Mouse (Mus musculus) liver, embryonic 11.5 days (tissue): ENCODE results near the gene Hoxc4. TPM values are rescaled to one million over a fixed set of nuclear protein-coding genes. Genes with fewer than 3 reads are reported as not detected.
A peak's percentile ranks its signal among the peaks of the same experiment; 100 is the strongest.

Source experiments
- ATAC-seq: fragments of 200-750 bp; cut with Nextera tagmentation; replicated peaks from 2 replicates; pipeline ENCODE4 v1.8.0; 2017; ENCODE audit warnings: moderate number of reproducible peaks, mild to moderate bottlenecking, moderate TSS enrichment, moderate library complexity; ENCODE audit not compliant: low FRiP score
- DNase-seq: peaks from one replicate; pipeline ENCODE4 v3.0.0-alpha.2; 2017; ENCODE audit warnings: low spot score
- H3K27ac ChIP-seq: fragments of 300-500 bp; sonication (generic); 2 replicates; pipeline ENCODE4 v1.5.1; 2014; ENCODE audit warnings: mild to moderate bottlenecking, low read depth, low read length, control low read depth
- H3K27me3 ChIP-seq: fragments of 300-500 bp; sonication (generic); replicated peaks from 2 replicates; pipeline ENCODE4 v1.6.1; 2014; ENCODE audit warnings: low read length, mixed read lengths; ENCODE audit not compliant: control insufficient read depth, insufficient read depth
- H3K36me3 ChIP-seq: fragments of 300-500 bp; sonication (generic); 2 replicates; pipeline ENCODE4 v1.6.1; 2014; ENCODE audit warnings: mild to moderate bottlenecking, low read length, moderate library complexity, mixed read lengths; ENCODE audit not compliant: control insufficient read depth, insufficient read depth
- H3K4me1 ChIP-seq: fragments of 300-500 bp; sonication (generic); replicated peaks from 2 replicates; pipeline ENCODE4 v1.6.1; 2014; ENCODE audit warnings: low read length, mixed read lengths; ENCODE audit not compliant: control insufficient read depth, insufficient read depth
- H3K4me2 ChIP-seq: fragments of 300-500 bp; sonication (generic); 2 replicates; pipeline ENCODE4 v1.6.1; 2014; ENCODE audit warnings: mild to moderate bottlenecking, control low read depth, moderate library complexity
- H3K4me3 ChIP-seq: fragments of 300-500 bp; sonication (generic); 2 replicates; pipeline ENCODE4 v1.5.1; 2014; ENCODE audit warnings: low read depth, low read length, control low read depth
- H3K9ac ChIP-seq: fragments of 300-500 bp; sonication (generic); 2 replicates; pipeline ENCODE4 v1.6.1; 2014; ENCODE audit warnings: low read depth, low read length, control low read depth
- H3K9me3 ChIP-seq: fragments of 300-500 bp; sonication (generic); 2 replicates; pipeline ENCODE4 v1.6.1; 2016; ENCODE audit warnings: low read length, inconsistent platforms, mixed read lengths; ENCODE audit not compliant: control insufficient read depth
- WGBS: fragments of 180-500 bp; shearing (Covaris S2); extraction: QIAGEN DNeasy Blood & Tissue Kit; methylation state at CpG from one replicate; pipeline ENCODE4 v1.1.7; 2014; 5-methylcytosine and 5-hydroxymethylcytosine counted together
- polyA plus RNA-seq: library from polyadenylated mRNA; unstranded; fragments of >200 nt; fragmentation: Nextera tagmentation; extraction: Ambion mirVana; gene quantifications from 2 replicates; pipeline ENCODE4 v1.2.1, GENCODE M21; 2014

Hoxc4 gene
- polyA plus RNA-seq, 1 experiment from 2014 or later: 6.2 TPM

DNA sequence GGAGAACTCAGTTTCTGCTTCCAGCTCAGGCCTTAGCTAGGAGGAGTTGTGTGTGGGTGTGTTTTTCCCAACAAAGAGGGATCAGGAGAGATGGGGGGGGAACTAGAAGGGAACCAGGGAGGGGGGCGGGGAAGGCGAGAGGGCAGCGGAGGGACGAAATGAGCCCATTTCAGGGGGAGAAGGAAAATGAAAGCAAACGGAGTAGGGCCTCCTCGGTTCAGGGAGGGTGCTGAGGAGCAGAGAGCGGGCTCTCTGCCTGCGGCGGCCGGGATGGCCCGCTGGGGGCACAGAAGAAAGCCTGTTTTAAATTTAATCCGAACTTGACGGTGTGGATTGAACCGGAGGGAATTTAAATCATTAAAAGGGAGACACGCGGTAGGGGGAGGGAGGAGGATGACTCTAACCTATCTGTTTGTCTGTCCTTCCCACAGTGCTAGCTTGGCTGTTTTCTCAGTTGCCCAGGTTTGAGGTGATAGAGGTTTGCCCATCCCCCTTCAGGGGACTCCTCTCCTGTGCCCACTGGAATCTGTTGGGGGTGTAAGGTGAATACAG lies 41.2 kb upstream of the Hoxc4 start:
- WGBS: 3% methylated on average over 16 of the region's 16 CpGs
- no peak overlapping the region for H3K9ac ChIP-seq
- H3K4me2 ChIP-seq: peak overlapping the region; percentile 13; the same call in 1 of the 2 replicates

DNA sequence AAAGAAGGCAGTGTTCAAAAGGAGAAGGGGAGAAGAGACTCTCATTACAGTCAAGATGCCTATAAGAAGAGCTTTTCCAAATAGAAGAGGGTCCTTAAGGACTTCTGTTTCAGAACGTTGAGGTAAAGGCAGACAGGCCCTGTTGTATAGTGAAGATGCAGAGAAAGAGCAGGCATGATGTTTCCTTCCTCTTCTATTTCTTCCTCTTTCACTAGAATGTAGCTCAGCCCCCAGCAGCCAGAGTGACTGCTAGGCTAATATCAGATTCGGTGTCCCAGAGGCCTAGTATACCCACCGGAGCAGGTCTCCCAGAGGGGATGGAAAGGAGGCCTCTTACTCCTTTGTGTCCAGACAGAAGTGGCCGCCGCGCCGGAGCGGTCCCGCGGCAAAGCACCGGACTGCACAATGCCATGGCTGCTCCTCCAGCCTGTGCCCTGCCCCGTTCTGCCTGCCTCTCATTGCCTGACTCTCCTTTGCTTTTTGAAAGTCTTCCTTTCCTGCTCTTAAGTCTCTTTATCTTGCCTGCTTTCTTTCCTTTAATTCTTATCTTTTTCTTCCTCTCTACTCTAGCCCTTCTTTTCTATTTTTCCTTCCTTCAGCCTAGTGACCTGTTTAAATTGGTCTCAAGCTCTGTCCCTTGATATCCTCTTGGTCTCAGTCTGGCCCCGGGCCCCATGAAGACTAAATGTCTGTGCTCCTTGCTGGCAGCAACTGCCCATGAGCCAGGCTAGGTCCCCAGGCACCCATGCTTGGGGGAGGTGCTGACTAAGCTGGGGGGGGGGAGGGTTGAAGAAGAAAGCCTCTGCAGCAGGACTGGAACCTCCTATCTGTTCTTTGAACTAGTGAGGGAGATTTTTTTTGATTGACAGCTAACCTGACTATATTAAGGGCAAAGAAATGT lies 39.9 kb upstream of the Hoxc4 start:
- ATAC-seq: no peak
- H3K27ac ChIP-seq: no peak overlapping the region
- H3K27me3 ChIP-seq: peaks cover 100% of the 10 kb centered on the region
- no peak overlapping the region for H3K9ac ChIP-seq
- H3K36me3 ChIP-seq: no peaks in the 10 kb centered on the region
- no peak overlapping the region for H3K4me3 ChIP-seq
- no peaks in the 10 kb centered on the region for H3K9me3 ChIP-seq
- 3% methylated on average over 13 of the region's 13 CpGs for WGBS
- DNase-seq: no peak
- no peak overlapping the region for H3K4me2 ChIP-seq
- peaks cover 4% of the 10 kb centered on the region for H3K4me1 ChIP-seq

More for the DNA sequence above, 41.2 kb upstream of the Hoxc4 start:
- no peak overlapping the region for H3K27ac ChIP-seq
- H3K4me3 ChIP-seq: 0 out of 2 replicates have a peak overlapping the region, but pooled peaks have one; percentile 1
- H3K9me3 ChIP-seq: no peaks in the 10 kb centered on the region
- DNase-seq: no peak
- H3K27me3 ChIP-seq: peaks cover 100% of the 10 kb centered on the region
- no peaks in the 10 kb centered on the region for H3K36me3 ChIP-seq
- ATAC-seq: no peak
- H3K4me1 ChIP-seq: peaks cover 4% of the 10 kb centered on the region

GRCm38 (mm10) chr15:102979936-102980335 lies 38.8 kb upstream of the Hoxc4 start:
- DNase-seq (no peak), ATAC-seq (no peak)
- WGBS: 5% methylated on average over 1 of the region's 1 CpGs
- Histone ChIP-seq H3K27ac (no peak overlapping the region), H3K4me1 (peaks cover 4% of the 10 kb centered on the region), H3K27me3 (peaks cover 100% of the 10 kb centered on the region), H3K4me3 (no peak overlapping the region), H3K9me3 (no peaks in the 10 kb centered on the region), H3K9ac (no peak overlapping the region), H3K36me3 (no peaks in the 10 kb centered on the region), H3K4me2 (no peak overlapping the region)

DNA sequence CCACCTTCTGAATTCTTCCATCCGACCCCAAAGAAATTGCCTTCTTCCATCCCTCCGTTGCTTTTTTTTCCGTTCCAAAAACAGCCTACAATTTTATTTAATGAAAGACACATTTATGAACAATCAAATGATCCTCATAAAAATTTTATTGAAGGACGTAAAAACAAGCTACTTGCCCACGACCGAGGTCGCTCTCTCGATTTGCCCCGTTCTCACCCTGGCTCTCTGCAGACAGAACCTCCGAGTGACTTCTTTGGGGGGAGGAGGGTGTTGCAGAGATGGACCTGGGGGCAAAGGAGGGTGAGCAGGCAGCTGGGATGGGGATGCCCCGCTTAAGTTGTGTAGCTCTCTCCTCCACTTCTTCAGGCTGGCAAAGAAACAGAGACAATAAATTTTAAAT lies 38.4 kb upstream of the Hoxc4 start:
- 5% methylated on average over 11 of the region's 11 CpGs for WGBS
- Histone ChIP-seq H3K9me3 (no peaks in the 10 kb centered on the region), H3K4me3 (no peak overlapping the region), H3K4me2 (no peak overlapping the region), H3K4me1 (peaks cover 4% of the 10 kb centered on the region), H3K9ac (no peak overlapping the region), H3K36me3 (no peaks in the 10 kb centered on the region), H3K27me3 (peaks cover 100% of the 10 kb centered on the region), H3K27ac (no peak overlapping the region)
- ATAC-seq: no peak
- no peak for DNase-seq

DNA sequence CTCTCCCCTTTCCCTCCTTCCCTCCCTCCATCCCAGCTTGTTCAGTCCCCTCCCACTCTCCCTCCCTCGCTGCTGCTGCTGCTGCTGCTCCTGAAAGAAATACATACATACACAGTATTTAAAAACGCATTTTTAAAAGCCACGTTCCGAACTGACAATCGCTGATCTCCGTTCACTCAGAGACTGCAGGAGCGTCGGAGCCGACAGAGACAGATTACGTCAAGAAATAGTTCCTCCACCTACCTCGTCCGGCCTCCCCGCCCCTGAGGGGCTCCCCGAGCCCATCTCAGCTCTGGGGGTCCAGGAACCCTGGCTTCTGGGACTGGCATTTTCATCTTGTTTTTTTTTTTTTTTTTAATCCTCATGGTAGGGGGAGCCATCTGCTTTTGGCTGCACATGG lies 37.8 kb upstream of the Hoxc4 start:
- Histone ChIP-seq H3K36me3 (no peaks in the 10 kb centered on the region), H3K4me1 (peaks cover 4% of the 10 kb centered on the region), H3K27ac (no peak overlapping the region), H3K9me3 (no peaks in the 10 kb centered on the region), H3K4me2 (peak overlapping the region; percentile 57), H3K27me3 (peaks cover 100% of the 10 kb centered on the region), H3K9ac (no peak overlapping the region), H3K4me3 (peak overlapping the region; percentile 33)
- under 1% methylated on average over 14 of the region's 14 CpGs for WGBS
- DNase-seq: no peak
- ATAC-seq: no peak

- Histone ChIP-seq H3K9ac (no peak overlapping the region), H3K36me3 (no peaks in the 10 kb centered on the region), H3K27ac (no peak overlapping the region), H3K4me2 (peak overlapping the region; percentile 57), H3K4me1 (peaks cover 4% of the 10 kb centered on the region), H3K9me3 (no peaks in the 10 kb centered on the region), H3K27me3 (peaks cover 100% of the 10 kb centered on the region), H3K4me3 (peak overlapping the region; percentile 33)
- ATAC-seq: no peak
- DNase-seq: no peak
- under 1% methylated on average over 88 of the region's 88 CpGs for WGBS
Observed at GRCm38 (mm10) chr15:102981379-102982288, 37.1 kb upstream of the Hoxc4 start.

GRCm38 (mm10) chr15:102983716-102984115 lies 35.0 kb upstream of the Hoxc4 start:
- Histone ChIP-seq H3K4me2 (no peak overlapping the region), H3K36me3 (no peaks in the 10 kb centered on the region), H3K27ac (no peak overlapping the region), H3K4me3 (no peak overlapping the region), H3K27me3 (peaks cover 100% of the 10 kb centered on the region), H3K9me3 (no peaks in the 10 kb centered on the region), H3K4me1 (peaks cover 4% of the 10 kb centered on the region), H3K9ac (no peak overlapping the region)
- 3% methylated on average over 12 of the region's 12 CpGs for whole genome bisulfite sequencing
- DNase-seq: no peak
- no peak for ATAC-seq

- ATAC-seq (no peak), DNase-seq (no peak)
- H3K36me3 ChIP-seq: no peaks in the 10 kb centered on the region
- H3K4me1 ChIP-seq: peaks cover 4% of the 10 kb centered on the region
- H3K4me2 ChIP-seq: no peak overlapping the region
- no peak overlapping the region for H3K27ac ChIP-seq
- no peak overlapping the region for H3K4me3 ChIP-seq
- H3K27me3 ChIP-seq: peaks cover 100% of the 10 kb centered on the region
- H3K9ac ChIP-seq: no peak overlapping the region
- no peaks in the 10 kb centered on the region for H3K9me3 ChIP-seq
- WGBS: 2% methylated on average over 10 of the region's 10 CpGs
Observed at GRCm38 (mm10) chr15:102984521-102984920, 34.2 kb upstream of the Hoxc4 start.
